ENCODE assay signal across 11 mouse cellular contexts in genomic region chr14:30584497-30585251, GRCm38 (mm10). TPM values are rescaled to one million over a fixed set of nuclear protein-coding genes. Genes with fewer than 3 reads are reported as not detected.
DNase-seq lines count a peak whose midpoint lies in the region; ATAC-seq lines count a peak whose summit lies in the region.
"Had no signal": no experiment of that assay in that cellular context is flagged by ENCODE, and none has a peak within 500 bp of the region (broad histone marks: within the 10 kb centered on the region; RNA-seq: fewer than 3 reads in every experiment).

No protein-coding gene starts in this region.

- 17% methylated on average over 19 of the region's 19 CpGs for WGBS in heart, embryonic 14.5 days
- 50% methylated on average over 19 of the region's 19 CpGs for WGBS in midbrain, embryonic 11.5 days
- 47% methylated on average over 19 of the region's 19 CpGs for WGBS in midbrain, embryonic 16.5 days
- 26% methylated on average over 19 of the region's 19 CpGs for WGBS in stomach, embryonic 14.5 days

- H3K27ac ChIP-seq in heart, embryonic 14.5 days (replicated peaks in 1 of 2; ENCODE audit: control insufficient read depth in 1 of 2, insufficient read depth in 1 of 2, low read depth in 2 of 2, low read length in 2 of 2), result peak overlapping the region; percentile 19 to 74; a peak in 3 of 4 replicates
- H3K27ac ChIP-seq in midbrain, embryonic 11.5 days (ENCODE audit: low read depth, low read length), result no peak overlapping the region; the same call in 1 of the 2 replicates
- no peak overlapping the region for H3K27ac ChIP-seq in midbrain, embryonic 16.5 days (ENCODE audit: low read length)
- H3K27ac ChIP-seq in stomach, embryonic 14.5 days (ENCODE audit: low read length), result peak overlapping the region; percentile 22; the same call in 1 of the 2 replicates
- H3K27ac ChIP-seq: stomach, embryonic 15.5 days had no signal

- peak overlapping the region; percentile 22 for H3K4me2 ChIP-seq in heart, embryonic 14.5 days (ENCODE audit: low read length)
- H3K4me2 ChIP-seq in midbrain, embryonic 11.5 days, result no peak overlapping the region
- H3K4me2 ChIP-seq in midbrain, embryonic 16.5 days (ENCODE audit: low read length), result no peak overlapping the region
- H3K4me2 ChIP-seq in stomach, embryonic 14.5 days (replicated peaks; ENCODE audit: low read depth, low read length), result no peak overlapping the region; the same call in 1 of the 2 replicates
- H3K4me2 ChIP-seq: stomach, embryonic 15.5 days had no signal

- peaks cover 26 to 34% of the 10 kb centered on the region in 2 experiments for H3K4me1 ChIP-seq in heart, embryonic 14.5 days (ENCODE audit: control insufficient read depth in 2 of 2, insufficient read depth in 2 of 2, low read length in 2 of 2)
- H3K4me1 ChIP-seq in midbrain, embryonic 11.5 days (ENCODE audit: control insufficient read depth, insufficient read depth, low read length), result peaks cover 8% of the 10 kb centered on the region; the same call in 1 of the 2 replicates
- H3K4me1 ChIP-seq in midbrain, embryonic 16.5 days (ENCODE audit: control insufficient read depth, insufficient read depth, low read length), result peaks cover 15% of the 10 kb centered on the region
- H3K4me1 ChIP-seq in stomach, embryonic 14.5 days (ENCODE audit: control insufficient read depth, insufficient read depth, low read length), result peaks cover 24% of the 10 kb centered on the region

- peak overlapping the region; percentile 19; the same call in 1 of the 2 replicates for H3K9ac ChIP-seq in heart, embryonic 14.5 days (ENCODE audit: low read length)
- 0 out of 2 replicates have a peak overlapping the region, but pooled peaks have one; percentile 24 for H3K9ac ChIP-seq in midbrain, embryonic 11.5 days (ENCODE audit: low read length)
- no peak overlapping the region for H3K9ac ChIP-seq in midbrain, embryonic 16.5 days (ENCODE audit: low read depth, low read length)
- no peak overlapping the region for H3K9ac ChIP-seq in stomach, embryonic 14.5 days (replicated peaks; ENCODE audit: low read depth, low read length)
- H3K9ac ChIP-seq: stomach, embryonic 15.5 days had no signal

- H3K4me3 ChIP-seq in heart, embryonic 14.5 days (ENCODE audit: control insufficient read depth in 1 of 2, insufficient read depth in 1 of 2, low read depth in 1 of 2, low read length in 2 of 2), result no peak overlapping the region
- H3K4me3 ChIP-seq in midbrain, embryonic 11.5 days (ENCODE audit: low read depth, low read length), result no peak overlapping the region
- H3K4me3 ChIP-seq in midbrain, embryonic 16.5 days (ENCODE audit: low read depth, low read length), result no peak overlapping the region
- no peak overlapping the region for H3K4me3 ChIP-seq in stomach, embryonic 14.5 days (ENCODE audit: low read depth, low read length)
- H3K4me3 ChIP-seq: stomach, embryonic 15.5 days had no signal

- DNase-seq in heart, postnatal 36 days, result no peak
- no peak for DNase-seq in midbrain, embryonic 11.5 days (ENCODE audit: low spot score, missing footprints)
- peak; percentile 43 for DNase-seq in embryo, embryonic 9.5 days (ENCODE audit: extremely low spot score)
- no peak for DNase-seq in frontal cortex, postnatal 14 days (ENCODE audit: low spot score in 2 of 2)
- DNase-seq in T-cell, adult 2 months (ENCODE audit: low spot score), result no peak
- DNase-seq: heart, postnatal 10 days; lung, postnatal 36 days had no signal

- intact Hi-C loops in heart, postnatal 36 days (cut with DNase I), result no loop called here

- H3K36me3 ChIP-seq in heart, embryonic 14.5 days (ENCODE audit: control insufficient read depth, insufficient read depth, low read length), result no peaks in the 10 kb centered on the region
- no peaks in the 10 kb centered on the region for H3K36me3 ChIP-seq in midbrain, embryonic 11.5 days (ENCODE audit: control insufficient read depth, insufficient read depth, low read length)
- no peaks in the 10 kb centered on the region for H3K36me3 ChIP-seq in midbrain, embryonic 16.5 days (ENCODE audit: control insufficient read depth, insufficient read depth, low read length)
- H3K36me3 ChIP-seq in stomach, embryonic 14.5 days (ENCODE audit: control insufficient read depth, insufficient read depth, low read length), result no peaks in the 10 kb centered on the region
- H3K36me3 ChIP-seq: stomach, embryonic 15.5 days had no signal

- no peak for ATAC-seq in heart, embryonic 14.5 days (ENCODE audit: insufficient number of reproducible peaks, insufficient read depth, low FRiP score, low read depth)
- peak; percentile 59; the same call in 1 of the 2 replicates for ATAC-seq in midbrain, embryonic 11.5 days (ENCODE audit: low FRiP score)
- ATAC-seq in midbrain, embryonic 16.5 days, result no peak
- 0 out of 2 replicates have a peak, but pooled peaks have one; percentile 46 for ATAC-seq in stomach, embryonic 14.5 days (ENCODE audit: insufficient number of reproducible peaks, insufficient read depth, low FRiP score, low read depth)

- no peaks in the 10 kb centered on the region for H3K27me3 ChIP-seq in heart, embryonic 14.5 days (ENCODE audit: control insufficient read depth, insufficient read depth, low read length)
- no peaks in the 10 kb centered on the region for H3K27me3 ChIP-seq in midbrain, embryonic 11.5 days (ENCODE audit: control insufficient read depth, insufficient read depth, low read length)
- no peaks in the 10 kb centered on the region for H3K27me3 ChIP-seq in midbrain, embryonic 16.5 days (ENCODE audit: control insufficient read depth, insufficient read depth, low read depth, low read length)
- H3K27me3 ChIP-seq in stomach, embryonic 14.5 days (ENCODE audit: control insufficient read depth, insufficient read depth, low read length), result no peaks in the 10 kb centered on the region
- H3K27me3 ChIP-seq: stomach, embryonic 15.5 days had no signal

- no peaks in the 10 kb centered on the region for H3K9me3 ChIP-seq in heart, embryonic 14.5 days (ENCODE audit: control insufficient read depth, low read length)
- H3K9me3 ChIP-seq in midbrain, embryonic 11.5 days (ENCODE audit: control insufficient read depth, low read length), result no peaks in the 10 kb centered on the region
- H3K9me3 ChIP-seq in midbrain, embryonic 16.5 days (replicated peaks; ENCODE audit: control insufficient read depth, low read length, poor library complexity, severe bottlenecking), result no peaks in the 10 kb centered on the region
- H3K9me3 ChIP-seq in stomach, embryonic 14.5 days (ENCODE audit: control insufficient read depth, low read depth, low read length), result no peaks in the 10 kb centered on the region
- H3K9me3 ChIP-seq: stomach, embryonic 15.5 days had no signal

RNA-seq across cellular contexts. Expression of gene Tkt, which starts 36.5 kb away (rescaled TPM):
- 31.5 and 46.1 TPM in 2 replicates for polyA plus RNA-seq in heart, embryonic 14.5 days (2014; fragmentation: Nextera tagmentation; extraction: Ambion mirVana)
- 10 to 100 TPM; 32.9 to 50.2 TPM for total RNA-seq in heart, postnatal 36 days (2021)
- 135 and 154 TPM in 2 replicates for polyA plus RNA-seq in midbrain, embryonic 11.5 days (2014; fragmentation: Nextera tagmentation; extraction: Ambion mirVana)
- polyA plus RNA-seq in midbrain, embryonic 16.5 days (2015; fragmentation: Nextera tagmentation; extraction: Ambion mirVana), result 283 and 301 TPM in 2 replicates
- polyA plus RNA-seq in stomach, embryonic 14.5 days (2014; fragmentation: Nextera tagmentation; extraction: Ambion mirVana), result 85.9 and 99.0 TPM in 2 replicates

RNA-seq across cellular contexts. Expression of gene Prkcd, which starts 41.3 kb away (rescaled TPM):
- 38.4 and 38.6 TPM in 2 replicates for polyA plus RNA-seq in heart, embryonic 14.5 days (2014; fragmentation: Nextera tagmentation; extraction: Ambion mirVana)
- 10 to 100 TPM; 10.5 to 14.3 TPM for total RNA-seq in heart, postnatal 36 days (2021)
- polyA plus RNA-seq in midbrain, embryonic 11.5 days (2014; fragmentation: Nextera tagmentation; extraction: Ambion mirVana), result 17.6 and 20.1 TPM in 2 replicates
- polyA plus RNA-seq in midbrain, embryonic 16.5 days (2015; fragmentation: Nextera tagmentation; extraction: Ambion mirVana), result 13.9 and 15.4 TPM in 2 replicates
- 45.3 and 51.2 TPM in 2 replicates for polyA plus RNA-seq in stomach, embryonic 14.5 days (2014; fragmentation: Nextera tagmentation; extraction: Ambion mirVana)

Comparison
In these comparisons a context has a peak if more than half of its experiments do, and no peak if none do; other contexts are left out.
1. ATAC-seq: peak in midbrain, embryonic 11.5 days (single experiment) and stomach, embryonic 14.5 days (single experiment); none in heart, embryonic 14.5 days (single experiment) and midbrain, embryonic 16.5 days (single experiment).
2. H3K9ac ChIP-seq: peak in heart, embryonic 14.5 days (single experiment) and midbrain, embryonic 11.5 days (single experiment); none in midbrain, embryonic 16.5 days (single experiment) and stomach, embryonic 14.5 days (single experiment).
3. H3K27ac ChIP-seq: peak in heart, embryonic 14.5 days (2 of 2) and stomach, embryonic 14.5 days (single experiment); none in midbrain, embryonic 11.5 days (single experiment) and midbrain, embryonic 16.5 days (single experiment).